Mouse (Mus musculus): ENCODE results near the gene Atad5. TPM values are rescaled to one million over a fixed set of nuclear protein-coding genes. Genes with fewer than 3 reads are reported as not detected.
"Not testable (repeated sequence)": the region's sequence is repeated elsewhere in the genome, so short reads cannot be mapped to it uniquely, and the experiment has no call there.

The Atad5 gene
- total RNA-seq, 1 experiment from 2014 or later, result 54.9 TPM

DNA sequence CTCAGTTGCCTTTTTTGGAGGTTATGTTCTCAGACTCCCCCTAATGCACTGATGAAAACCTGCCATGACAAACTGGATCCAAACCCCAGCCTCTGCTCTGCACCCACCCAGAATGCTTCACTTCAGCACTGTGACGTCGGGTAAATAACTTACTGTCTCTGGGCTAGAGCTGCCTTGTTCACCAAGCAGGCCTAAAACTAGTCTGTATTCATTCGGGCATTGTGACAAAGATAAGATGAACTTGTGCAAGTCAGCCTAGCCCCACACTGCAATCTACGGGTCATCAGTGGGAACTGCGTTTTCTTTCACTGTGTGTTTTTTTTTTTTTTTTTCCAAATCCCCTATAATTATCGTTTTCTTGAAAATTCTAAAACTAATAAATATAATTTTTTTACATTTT, 58.5 kb downstream of the Atad5 start:
- no peak; the same call in 1 of the 2 replicates for ATAC-seq (replicated peaks; ENCODE audit: low read depth, poor library complexity, severe bottlenecking)

DNA sequence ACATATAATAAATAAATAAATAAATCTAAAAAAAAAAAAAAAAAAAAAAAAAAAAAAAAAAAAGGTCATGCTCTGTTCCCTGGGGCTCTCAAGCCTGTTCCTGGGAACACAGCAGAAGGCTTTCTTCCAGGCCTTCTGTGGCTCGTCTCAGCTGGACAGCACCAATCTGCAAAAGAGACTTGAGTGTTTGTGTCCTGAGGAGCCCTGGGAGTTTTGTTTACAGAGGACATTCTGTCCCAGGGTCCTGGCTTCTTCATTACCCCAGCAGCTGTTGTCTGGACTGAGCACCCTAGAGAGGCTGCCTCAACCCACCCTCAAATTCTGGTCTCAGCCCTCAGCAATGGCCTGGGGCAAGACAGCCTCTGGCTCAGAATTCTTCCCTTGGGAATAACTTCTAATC, 59.1 kb downstream of the Atad5 start:
- no peak for ATAC-seq (replicated peaks; ENCODE audit: low read depth, poor library complexity, severe bottlenecking)

DNA sequence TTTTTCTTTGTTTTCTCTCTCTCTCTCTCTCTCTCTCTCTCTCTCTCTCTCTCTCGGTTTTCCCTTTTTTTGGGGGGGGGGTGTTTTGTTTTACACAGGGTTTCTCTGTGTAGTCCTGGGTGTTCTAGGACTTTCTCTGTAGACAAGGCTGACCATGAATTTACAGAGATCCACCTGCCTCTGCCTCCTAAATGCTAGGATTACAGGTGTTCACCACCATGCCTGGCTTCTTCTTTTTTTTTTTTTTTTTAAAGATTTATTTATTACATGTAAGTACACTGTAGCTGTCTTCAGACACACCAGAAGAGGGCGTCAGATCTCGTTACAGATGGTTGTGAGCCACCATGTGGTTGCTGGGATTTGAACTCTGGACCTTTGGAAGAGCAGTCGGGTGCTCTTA, 59.8 kb downstream of the Atad5 start:
- not testable (repeated sequence) for ATAC-seq (replicated peaks; ENCODE audit: low read depth, poor library complexity, severe bottlenecking)

DNA sequence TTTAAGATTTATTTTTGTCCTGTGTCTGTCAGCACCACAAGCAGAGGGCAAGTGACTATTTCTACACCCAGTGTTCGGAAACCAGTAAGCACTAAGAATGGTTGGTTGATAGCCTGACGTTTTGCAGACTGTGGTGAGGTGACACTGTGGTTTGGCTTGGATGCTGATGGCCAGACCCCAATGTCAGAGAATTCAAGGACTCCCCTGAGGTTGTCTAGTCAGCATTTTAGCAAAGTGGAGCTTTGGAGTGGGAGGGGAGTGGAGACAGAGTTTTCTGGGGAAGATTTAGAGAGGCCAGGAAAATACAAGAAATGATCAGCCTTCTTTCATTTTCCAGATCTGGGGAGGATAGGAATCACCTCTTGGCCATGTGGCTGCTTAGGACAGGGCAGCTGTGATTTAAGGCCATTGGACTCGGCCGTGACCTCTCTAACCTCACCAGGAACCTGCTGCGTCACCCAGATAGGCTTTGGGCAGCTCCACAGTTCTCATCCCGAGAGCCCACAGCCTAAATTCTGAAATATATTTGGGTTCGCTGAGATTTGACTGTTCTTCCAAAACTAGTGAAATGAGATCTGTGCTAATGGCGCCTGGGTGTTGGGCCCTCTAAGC, 60.3 kb downstream of the Atad5 start:
- no peak for ATAC-seq (replicated peaks; ENCODE audit: low read depth, poor library complexity, severe bottlenecking)

DNA sequence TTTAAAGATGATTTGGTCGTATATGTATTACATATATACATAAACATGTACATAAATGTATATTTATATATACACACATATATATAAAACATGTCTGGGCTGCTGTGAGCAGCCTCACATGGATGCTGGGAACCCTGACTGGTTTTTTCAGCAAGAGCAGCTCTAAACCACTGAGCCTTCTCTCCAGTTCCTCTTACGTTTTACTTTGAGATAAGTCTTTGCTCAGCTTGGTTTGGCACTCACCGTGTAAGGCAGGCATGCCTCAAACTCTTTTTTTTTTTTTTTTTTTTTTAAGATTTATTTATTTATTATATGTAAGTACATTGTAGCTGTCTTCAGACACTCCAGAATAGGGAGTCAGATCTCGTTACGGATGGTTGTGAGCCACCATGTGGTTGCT, 61.4 kb downstream of the Atad5 start:
- ATAC-seq (replicated peaks; ENCODE audit: low read depth, poor library complexity, severe bottlenecking), result no peak

DNA sequence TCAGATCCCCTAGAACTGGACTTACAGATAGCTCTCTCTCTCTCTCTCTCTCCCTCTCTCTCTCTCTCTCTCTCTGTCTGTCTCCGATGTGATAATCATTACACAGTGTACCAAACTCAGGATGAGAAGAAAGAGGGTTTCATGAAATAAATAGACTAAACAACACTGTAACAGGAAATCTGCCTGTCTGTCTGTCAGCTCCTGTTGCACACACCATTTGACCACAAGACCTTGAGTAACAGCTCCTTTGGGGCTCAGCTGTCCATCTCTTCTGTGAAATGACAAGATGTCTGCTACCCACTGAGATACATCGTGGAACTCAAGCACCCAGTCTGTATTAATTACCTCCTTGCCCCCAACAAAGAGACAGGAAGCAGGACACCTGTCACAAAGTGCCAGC, 62.3 kb downstream of the Atad5 start:
- no peak for ATAC-seq (replicated peaks; ENCODE audit: low read depth, poor library complexity, severe bottlenecking)

DNA sequence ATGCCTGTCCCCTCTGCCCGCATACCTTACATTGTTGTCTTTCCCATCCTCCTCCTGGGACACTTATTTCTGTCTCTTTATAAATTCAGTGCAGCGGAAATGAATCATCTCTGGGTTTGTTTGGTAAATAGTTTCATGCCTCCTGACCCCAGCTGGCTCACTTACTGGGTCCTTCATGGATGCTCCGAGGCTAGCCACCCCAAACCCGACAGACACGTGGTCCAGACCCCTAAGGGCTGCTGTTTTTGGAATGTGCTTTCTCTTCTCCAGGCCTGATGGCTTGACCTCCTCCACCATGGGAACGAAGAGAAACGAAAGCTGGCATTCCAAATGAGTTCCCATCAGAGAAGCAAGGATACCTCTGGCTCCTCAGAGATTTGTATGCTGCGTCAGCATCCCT, 63.2 kb downstream of the Atad5 start:
- ATAC-seq (replicated peaks; ENCODE audit: low read depth, poor library complexity, severe bottlenecking), result no peak

DNA sequence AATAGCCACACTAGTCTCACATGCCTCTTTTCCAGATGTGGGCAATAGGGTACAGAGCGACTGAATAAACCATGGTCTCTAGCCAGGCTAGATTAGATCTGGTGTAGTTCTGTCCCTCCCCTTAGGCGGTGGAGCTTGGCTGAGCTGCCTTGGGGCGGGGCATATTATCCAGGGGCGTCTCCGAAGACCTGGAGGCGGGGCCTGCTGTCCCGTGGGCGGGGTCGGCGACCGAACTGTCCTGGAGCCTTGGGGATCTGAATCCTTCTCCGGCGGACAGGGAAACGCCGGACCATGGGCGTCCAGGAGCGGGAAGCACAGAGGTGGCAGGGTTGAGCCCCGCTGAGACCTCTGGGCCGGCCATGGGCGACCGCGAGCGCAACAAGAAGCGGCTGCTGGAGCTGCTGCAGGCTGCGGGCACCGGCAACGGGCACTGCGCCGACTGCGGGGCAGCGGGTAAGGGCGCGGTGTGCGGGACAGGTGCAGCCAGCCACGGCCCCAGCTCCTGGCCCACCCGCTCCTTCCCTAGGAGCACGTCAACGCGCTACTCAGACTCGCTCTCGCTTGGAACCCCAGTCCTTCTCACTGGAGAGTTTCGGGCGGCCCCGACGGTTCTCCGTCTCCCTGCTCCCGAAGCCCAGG, 64.8 kb downstream of the Atad5 start, which contains the start of gene Adap2:
TSS of gene Adap2 (plus strand) at position 249 of the 639 bp plus-strand sequence.
- ATAC-seq (replicated peaks; ENCODE audit: low read depth, poor library complexity, severe bottlenecking), result peak; percentile 93

DNA sequence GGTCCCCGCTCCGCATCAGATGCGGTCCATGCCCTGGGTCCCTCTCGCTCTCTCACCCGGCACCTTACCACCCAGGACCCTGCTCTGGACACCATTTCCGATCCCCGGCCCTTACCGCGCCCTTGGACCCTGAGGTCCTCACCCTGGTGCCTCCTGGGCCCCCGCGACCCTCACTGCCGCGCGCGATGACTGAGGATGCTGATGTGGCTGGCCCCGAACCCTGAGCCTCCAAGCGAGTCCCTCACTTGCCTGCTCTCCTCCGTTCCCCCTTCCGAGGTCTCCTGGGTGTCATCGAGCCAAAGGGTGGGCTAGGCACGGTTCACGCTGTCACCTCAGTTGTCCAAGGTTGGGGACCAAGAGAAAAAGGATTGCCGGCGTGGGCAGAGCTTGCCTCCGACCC, 65.3 kb downstream of the Atad5 start:
- ATAC-seq (replicated peaks; ENCODE audit: low read depth, poor library complexity, severe bottlenecking), result no peak

DNA sequence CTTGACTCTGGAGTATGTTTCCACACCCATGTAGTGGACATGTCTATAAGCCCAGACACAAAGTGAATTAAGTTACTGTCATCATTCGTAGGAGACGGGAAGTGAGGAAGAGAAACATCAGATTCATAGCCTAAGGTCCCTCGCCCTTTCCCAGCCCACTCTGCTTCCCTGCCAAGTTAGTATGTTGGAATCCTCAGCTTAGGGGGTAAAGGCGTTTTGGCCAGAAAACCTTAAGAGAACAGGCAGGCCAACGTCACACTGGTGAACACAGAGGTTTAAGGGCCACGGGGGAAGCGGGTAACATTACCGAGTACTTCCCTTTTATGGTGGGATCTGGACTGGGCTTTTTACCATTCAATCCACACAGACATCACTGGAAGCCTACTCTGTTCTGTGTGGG, 66.3 kb downstream of the Atad5 start:
- no peak for ATAC-seq (replicated peaks; ENCODE audit: low read depth, poor library complexity, severe bottlenecking)

DNA sequence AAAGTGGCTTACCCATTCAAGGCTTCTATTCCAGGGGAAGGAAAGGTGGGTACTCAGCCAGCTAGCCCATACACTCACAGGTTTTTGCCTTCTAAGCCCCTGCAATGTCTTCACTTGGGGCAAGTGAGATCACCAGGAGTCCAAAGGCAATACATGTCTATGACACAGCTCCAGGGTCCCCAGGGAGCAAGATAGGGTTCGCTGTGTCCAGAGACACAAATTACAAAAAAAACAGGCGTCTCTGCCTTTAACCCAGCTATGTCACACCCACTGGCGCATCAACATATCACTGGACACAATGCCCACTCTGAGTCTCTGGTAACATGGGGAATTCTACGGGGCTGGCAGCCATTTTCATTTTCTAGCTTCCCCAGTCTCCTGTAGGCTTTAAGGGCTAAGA, 66.8 kb downstream of the Atad5 start:
- no peak for ATAC-seq (replicated peaks; ENCODE audit: low read depth, poor library complexity, severe bottlenecking)

DNA sequence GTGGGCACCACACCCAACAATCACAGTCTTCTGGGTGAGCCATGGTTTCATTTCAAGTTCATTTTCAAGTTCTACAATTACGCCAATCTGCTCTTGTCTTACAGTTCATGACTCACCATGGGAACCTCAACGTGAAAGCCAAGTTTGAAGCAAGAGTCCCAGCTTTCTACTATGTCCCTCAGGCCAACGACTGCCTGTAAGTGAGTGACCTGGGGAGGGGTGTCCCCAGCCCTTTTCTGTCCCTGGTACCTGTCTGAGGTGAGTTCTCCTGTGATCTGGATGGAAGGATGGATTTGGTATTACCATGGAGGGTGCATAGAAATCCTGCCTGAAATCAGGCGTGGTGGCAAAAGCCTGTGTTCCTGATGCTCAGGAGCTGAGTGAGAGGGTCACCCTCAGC, 67.6 kb downstream of the Atad5 start:
- no peak for ATAC-seq (replicated peaks; ENCODE audit: low read depth, poor library complexity, severe bottlenecking)

DNA sequence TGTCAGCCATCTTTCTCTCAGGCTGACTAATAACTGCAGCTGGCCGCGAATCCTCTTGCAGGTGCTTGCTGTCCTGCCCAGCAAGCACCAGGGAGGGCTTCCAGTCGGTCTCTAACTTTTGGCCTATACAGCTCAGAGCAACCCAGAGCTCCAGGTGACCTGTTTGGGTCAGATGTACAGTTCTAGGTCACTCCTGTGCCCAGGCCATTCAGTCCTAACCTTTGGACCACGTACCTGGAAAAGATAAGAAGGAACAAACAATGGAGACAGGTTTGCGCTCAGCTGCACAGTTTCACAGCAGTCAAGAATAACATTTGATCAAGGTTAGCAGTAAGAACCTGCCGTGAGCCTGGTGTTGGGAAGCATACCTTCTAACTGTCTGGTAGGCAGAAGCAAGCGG, 69.8 kb downstream of the Atad5 start:
- no peak for ATAC-seq (replicated peaks; ENCODE audit: low read depth, poor library complexity, severe bottlenecking)

DNA sequence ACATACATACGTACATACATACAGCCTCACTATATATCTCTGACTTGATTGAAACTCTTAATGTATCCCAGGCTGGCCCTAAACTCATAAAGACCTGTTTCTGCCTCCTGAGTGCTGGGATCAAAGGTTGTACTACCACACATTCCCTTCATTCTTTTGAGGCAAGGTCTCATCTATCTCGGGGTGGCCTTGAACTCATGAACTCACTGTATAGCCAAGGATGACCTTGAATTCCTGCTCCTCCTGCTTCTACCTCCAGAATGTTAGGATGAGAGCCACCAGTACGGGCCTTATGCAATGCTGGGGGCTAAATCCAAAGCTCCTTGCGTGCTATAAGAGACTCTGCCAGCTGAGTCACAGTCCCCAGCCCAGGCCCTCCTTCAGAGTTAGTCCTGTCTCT, 71.8 kb downstream of the Atad5 start:
- ATAC-seq (replicated peaks; ENCODE audit: low read depth, poor library complexity, severe bottlenecking), result no peak

DNA sequence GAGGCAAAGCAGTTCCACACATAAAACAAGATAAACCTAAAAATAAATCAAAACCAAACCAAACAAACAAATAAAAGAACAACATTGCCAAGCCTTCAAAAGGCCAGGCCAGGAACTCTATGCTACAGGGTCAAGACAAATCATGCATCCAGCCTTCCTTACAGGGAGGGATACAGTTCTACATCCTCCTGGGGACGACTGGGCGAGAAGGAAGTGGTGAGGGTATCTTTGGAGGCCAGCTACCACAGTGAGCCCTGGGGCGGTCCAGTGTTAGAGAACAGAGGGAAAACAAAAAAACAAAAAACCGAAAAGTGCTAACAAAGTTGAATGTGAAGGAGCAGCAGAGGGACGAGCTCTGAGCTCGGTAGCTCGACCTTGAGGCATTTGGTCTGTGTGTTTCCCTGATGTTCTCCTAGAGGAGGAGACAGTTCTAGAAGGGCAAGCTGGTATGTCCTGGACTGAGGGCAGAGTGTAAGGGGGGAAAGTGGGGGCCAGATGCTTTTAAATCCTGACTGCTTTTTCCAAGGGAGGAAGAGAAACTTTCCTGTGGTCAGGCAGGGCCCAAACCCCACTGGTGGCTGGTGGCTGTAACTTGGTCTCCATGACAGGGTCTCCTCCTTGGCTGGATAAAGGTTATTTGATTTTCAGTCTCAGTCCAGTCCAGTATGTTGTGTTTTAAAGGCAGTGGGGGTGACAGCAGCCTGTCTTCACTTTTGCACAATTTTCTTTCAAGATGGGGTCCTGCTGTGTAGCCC, 74.3 kb downstream of the Atad5 start:
- peak; percentile 75 for ATAC-seq (replicated peaks; ENCODE audit: low read depth, poor library complexity, severe bottlenecking)

DNA sequence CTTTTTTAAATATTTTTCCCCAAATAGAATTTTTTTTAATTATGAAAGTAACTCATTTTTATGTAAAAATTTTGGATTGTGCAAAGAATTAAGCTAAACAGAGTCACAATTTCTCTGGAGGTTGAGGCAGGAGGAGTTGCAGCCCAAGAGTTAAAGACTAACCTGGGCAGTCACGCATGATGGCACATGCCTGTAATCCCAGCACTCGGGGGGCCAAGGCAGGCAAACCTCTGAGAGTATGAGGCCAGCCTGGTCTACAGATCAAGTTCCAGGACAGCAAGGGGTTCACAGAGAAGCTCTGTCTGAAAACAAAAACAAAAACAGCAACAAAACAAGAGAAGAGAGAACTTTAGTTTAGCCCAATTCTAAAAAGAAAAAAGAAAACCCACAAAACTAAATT, 75.0 kb downstream of the Atad5 start:
- no peak for ATAC-seq (replicated peaks; ENCODE audit: low read depth, poor library complexity, severe bottlenecking)

DNA sequence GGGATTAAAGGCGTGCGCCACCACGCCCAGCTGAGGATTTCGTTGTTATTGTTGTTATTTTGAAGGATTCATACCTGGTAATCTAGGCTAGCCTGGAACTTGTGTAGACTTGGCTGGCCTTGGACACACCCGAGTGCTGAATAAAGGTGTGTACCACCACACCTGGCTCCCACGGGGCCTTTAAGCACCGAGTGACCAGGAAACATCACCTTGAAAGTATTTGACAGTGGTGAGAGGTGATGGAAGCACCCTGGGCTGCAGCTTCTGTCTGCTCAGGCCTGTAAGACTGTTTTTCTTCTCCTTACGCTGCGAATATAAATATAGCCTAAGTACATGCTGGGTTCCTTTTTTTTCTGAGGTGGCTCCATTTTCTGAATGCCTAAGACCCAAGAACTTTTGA, 78.9 kb downstream of the Atad5 start:
- ATAC-seq (replicated peaks; ENCODE audit: low read depth, poor library complexity, severe bottlenecking), result no peak

DNA sequence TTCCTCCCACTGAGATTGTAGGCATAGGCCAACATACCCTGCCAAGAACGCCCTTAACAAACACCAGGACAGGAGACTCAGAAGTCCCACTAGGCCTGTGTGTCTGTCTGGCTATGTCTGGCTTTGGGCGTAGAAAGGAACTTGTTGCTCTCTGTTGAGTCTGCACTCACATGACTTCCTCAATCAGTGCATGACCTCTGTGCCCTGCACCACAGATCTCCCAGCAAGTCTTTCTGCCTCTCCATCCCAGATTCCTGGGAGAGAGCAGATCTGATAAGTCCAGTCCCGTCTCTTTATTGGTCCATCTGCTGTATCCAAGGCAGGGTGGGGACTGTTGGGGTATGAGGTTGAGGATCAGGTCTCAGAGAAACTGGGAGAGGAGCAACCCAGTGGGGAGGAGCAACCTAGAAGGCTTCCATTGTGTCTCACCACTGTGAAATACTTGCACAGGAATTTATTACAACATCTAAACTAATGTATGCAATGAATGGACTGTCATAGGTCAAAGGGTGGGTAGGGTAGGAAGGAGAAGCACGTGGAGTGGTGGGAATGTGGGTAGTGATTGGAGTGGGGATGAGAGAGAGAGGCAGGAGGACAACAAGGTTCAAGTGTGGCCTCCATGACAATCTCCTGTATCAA, 79.5 kb downstream of the Atad5 start:
- ATAC-seq (replicated peaks; ENCODE audit: low read depth, poor library complexity, severe bottlenecking), result no peak

DNA sequence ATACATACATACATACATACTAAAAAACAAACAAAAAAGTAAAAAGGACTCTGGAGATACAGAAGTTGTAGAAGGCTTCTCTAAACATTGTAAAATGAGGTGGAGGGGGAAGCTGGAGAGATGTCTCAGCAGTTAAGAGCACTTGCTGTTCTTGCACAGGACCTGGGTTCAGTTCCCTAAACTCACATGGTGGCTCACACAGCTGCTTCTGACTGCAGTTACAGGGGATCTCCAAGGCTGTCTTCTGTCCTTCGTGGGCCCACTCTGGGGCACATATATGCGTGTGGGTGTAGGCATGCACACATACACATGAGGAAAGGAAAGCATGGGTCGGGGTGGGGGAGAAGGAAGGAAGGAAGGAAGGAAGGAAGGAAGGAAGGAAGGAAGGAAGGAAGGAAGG, 80.4 kb downstream of the Atad5 start:
- 0 out of 2 replicates have a peak, but pooled peaks have one; percentile 29 for ATAC-seq (replicated peaks; ENCODE audit: low read depth, poor library complexity, severe bottlenecking)

DNA sequence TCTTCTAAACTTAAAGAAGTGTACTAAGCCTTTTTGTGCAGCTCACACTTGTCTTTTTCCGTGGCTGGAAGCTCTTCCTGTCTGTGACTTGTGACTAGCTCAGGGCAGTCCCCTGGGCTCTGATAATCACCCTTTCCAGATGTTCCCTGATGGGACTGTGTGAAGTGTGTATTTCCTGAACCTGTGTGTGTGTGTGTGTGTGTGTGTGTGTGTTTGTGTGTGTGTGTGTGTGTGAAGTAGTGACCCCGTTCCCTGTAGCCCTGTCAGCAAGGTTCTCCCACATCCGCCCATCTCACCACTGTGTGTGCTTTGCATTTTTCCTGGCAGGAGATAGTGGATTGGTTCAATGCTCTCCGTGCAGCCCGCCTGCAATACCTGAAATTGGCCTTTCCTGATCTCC, 81.2 kb downstream of the Atad5 start:
- ATAC-seq (replicated peaks; ENCODE audit: low read depth, poor library complexity, severe bottlenecking), result no peak

DNA sequence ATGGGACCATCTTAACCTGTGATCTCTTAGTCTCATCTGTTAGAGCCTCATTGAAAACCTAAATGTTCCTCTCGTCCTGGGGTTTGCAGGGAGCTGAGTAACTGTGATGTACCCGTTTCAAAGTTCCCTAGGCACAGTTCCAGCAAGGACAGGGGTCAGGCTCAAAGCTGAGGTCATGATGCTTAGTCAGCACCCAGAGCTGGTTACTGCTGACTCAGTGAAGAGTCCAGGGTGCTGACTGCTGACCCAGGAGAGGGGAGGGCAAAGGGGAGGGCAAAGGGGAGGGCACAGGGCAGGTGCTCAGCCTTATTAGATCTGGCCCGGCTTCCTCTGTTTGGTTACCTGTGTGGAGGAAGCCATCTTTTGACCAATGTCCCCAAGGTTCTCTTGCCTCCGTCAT, 82.7 kb downstream of the Atad5 start:
- no peak for ATAC-seq (replicated peaks; ENCODE audit: low read depth, poor library complexity, severe bottlenecking)
